Mouse (Mus musculus) inflammation-experienced regulatory T-cells, adult 6 months (primary cell): ENCODE measurements at regions not wholly inside any gene's neighbourhood (a gene's known extent, or its start where the extent isn't known, plus 50 kb on each side); places are given as distances from the start of the nearest gene placed in this dataset.

Experiments used
- ATAC-seq: one replicate; pipeline ENCODE4 v1.8.0; 2017

DNA sequence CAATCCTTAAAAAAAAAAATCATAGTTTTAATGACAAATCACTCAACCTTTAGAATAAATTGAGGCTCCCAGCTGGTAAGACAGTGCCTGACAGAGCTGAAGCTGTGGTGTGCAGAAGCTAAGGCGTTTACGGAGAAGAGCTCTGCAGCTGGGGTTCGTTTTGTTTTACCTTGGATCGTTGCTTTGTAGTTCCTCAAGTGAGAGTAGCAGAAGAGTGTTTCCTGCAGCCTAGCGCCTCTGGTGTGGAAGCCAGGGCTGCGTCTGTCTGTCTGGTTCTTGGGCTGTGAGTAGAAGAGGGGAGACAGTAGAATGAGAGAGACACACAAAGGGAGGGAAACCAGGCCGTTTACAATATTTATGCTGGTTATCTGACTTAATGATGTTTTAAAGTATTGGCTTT lies 296.8 kb downstream of the Irs2 start:
- ATAC-seq: no peak

- no peak for ATAC-seq
These were observed 299.7 kb downstream of the Irs2 start for GRCm38 (mm10) chr8:10708509-10708908.

GRCm38 (mm10) chr8:10707122-10707521 lies 301.1 kb downstream of the Irs2 start:
- ATAC-seq: no peak

DNA sequence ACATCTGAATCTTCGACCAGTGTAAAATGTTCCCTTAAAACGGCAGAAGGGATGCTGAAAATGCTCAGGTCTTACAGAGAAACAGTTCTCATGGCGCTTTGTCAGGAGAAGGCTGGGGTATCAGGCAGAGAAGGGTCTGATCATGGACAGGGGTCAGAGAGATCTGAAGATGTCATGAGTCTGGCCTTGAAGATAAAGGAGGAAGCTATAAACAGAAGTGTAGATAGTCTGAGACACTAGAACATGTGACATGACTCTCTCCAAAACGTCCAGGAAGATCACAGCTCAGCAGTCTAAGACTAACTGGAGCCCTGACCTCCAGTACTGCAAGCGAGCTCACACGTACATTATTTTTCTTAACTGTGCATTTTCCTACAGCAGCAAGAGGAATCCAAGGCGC lies 302.3 kb downstream of the Irs2 start:
- no peak for ATAC-seq

GRCm38 (mm10) chr8:10702755-10703154 lies 305.5 kb downstream of the Irs2 start:
- no peak for ATAC-seq

DNA sequence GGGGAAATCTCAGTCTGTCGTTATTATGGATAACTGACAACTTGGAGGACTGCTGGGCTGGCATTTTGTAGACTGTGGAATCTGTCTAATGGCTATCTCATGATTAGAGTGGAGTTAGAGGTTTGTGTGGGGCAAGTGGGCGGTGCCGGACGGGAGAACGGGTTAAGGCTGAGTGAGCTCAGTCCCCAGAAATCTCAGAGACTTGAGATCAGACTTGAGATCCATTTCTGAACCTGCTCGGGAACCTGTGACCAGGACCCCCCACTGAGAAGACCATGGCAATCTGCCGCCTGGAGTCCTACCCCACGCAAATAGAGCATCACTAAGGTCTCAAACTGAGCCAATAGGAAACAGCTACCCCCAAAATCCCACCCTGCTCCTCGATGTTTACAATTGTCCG lies 306.0 kb downstream of the Irs2 start:
- ATAC-seq: no peak

DNA sequence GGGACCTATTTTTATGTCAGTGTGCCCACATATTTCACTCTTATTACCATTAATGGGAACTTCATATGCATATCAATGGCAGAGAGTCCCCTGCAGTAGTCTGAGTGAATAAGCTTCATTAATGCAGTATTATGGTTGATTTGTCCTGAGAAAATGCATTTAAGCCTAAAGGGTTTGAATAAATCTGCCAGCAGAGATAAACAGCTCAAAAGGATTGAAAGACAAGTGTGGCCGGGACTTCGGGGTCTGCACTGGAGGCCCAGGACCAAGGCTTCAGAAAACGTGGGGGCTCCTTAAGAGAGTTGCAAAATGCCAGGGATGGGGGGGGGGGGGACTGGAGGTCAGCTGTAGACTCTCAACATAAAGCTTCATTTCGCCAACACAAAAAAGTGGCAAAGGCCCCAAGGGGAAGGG lies 306.6 kb downstream of the Irs2 start:
- ATAC-seq: no peak

- no peak for ATAC-seq
These were observed 307.0 kb downstream of the Irs2 start for GRCm38 (mm10) chr8:10701226-10701625.

DNA sequence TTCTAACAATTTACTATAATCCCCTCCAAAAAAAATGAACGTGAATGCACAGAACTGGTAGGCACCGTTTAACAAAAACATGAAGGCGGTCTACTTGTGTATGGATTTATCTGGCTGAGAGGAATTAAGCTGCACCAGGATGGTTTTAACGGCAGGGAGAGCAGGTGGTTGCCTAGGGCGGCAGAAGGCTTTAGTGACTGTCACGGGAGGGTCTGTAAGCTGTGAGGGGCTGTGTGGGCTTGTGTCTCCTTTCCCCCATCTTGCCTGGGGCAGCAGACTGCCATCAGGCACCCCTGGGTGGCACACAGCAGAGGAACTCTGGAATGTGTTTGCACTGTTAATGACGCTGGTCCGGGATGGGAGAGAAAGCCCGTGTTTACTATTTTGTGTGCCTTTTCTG lies 308.6 kb downstream of the Irs2 start:
- no peak for ATAC-seq

- ATAC-seq: no peak
These were observed 313.1 kb downstream of the Irs2 start for GRCm38 (mm10) chr8:10695181-10695580.

DNA sequence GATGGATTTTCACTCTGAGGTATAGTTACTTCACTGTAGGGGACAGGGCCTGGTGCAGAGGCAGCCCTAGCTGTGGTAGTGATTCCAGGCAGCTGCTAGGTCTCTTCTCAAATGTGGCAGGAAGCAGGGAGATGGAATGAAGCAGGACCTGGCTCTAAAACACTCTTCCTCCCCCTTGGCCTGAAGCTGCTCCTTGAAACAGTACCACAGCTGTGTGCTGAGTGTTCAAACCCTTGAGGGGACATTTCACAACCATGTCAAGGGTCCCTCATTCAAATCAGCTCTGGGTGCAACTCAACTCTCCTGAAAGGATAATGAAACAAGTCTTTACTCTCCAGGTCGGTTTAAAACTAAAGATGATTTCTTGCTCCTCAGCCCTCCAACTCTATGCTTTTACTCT lies 317.6 kb downstream of the Irs2 start:
- ATAC-seq: no peak

GRCm38 (mm10) chr8:10689881-10690280 lies 318.4 kb downstream of the Irs2 start:
- no peak for ATAC-seq

DNA sequence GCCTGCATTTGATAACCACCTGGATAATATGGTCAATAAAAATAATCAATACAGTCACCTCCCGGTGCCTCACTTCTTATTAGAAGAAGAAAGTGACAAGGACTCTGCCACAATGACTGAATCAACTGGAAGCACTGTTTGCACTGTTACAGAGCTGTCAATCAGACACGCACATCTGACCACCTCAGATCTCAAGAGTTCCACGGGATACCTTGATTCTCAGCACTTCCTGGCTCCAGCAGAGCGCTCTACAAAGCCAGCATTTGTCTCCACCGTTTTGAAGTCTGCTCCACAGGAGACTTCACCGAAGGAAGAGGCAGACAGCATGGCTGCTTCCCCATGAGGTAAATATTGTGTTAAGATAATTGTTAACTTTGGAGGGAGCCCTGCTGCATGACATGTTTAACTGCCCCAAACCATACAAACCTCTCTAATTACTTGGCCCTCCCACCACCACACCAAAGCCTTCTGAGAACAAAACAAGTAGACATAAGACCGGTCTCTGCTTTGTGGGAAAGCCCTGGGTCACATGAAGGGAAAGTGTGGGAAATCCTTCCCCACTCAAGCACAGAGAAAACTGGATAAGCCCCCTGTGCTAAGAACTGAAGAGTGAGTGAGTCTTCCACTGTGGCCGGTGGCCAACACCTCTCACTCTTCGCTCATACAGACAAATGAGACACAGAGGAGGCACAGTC lies 320.2 kb downstream of the Irs2 start:
- ATAC-seq: no peak
